Mouse (Mus musculus) MEL (cell line): ENCODE results near the gene Pigo. TPM values are rescaled to one million over a fixed set of nuclear protein-coding genes. Genes with fewer than 3 reads are reported as not detected.

ENCODE experiments used
- DNase-seq: peaks from one replicate; pipeline ENCODE4 v3.0.0; 2011; ENCODE audit warnings: low read depth, low spot score
- H3K27ac ChIP-seq: 2 replicates; pipeline ENCODE4 v1.5.1; 2012; ENCODE audit warnings: low read depth, mild to moderate bottlenecking, control low read depth, low read length, moderate library complexity; ENCODE audit not compliant: control insufficient read depth
- H3K27me3 ChIP-seq, 2 experiments: fragments of 150-350 bp in 1 of 2; sonication (generic) in 1 of 2; 2 replicates each; pipeline ENCODE4 v1.6.1; 2012; ENCODE audit warnings: low read length in 2 of 2, mild to moderate bottlenecking in 2 of 2, improper control_type of control experiment in 1 of 2, moderate library complexity in 1 of 2; ENCODE audit not compliant: insufficient read depth in 2 of 2, control insufficient read depth in 1 of 2
- H3K36me3 ChIP-seq, 2 experiments: 2 replicates each; pipeline ENCODE4 v1.6.1; 2012 to 2014; ENCODE audit warnings: low read length in 2 of 2, improper control_type of control experiment in 1 of 2, inconsistent platforms in 1 of 2, mild to moderate bottlenecking in 1 of 2; ENCODE audit not compliant: insufficient read depth in 2 of 2, control insufficient read depth in 1 of 2
- H3K4me1 ChIP-seq, 2 experiments: fragments of 150-350 bp in 1 of 2; sonication (generic) in 1 of 2; 2 replicates each; pipeline ENCODE4 v1.6.1; 2012; ENCODE audit warnings: low read length in 2 of 2, improper control_type of control experiment in 1 of 2, mild to moderate bottlenecking in 1 of 2; ENCODE audit not compliant: insufficient read depth in 2 of 2, control insufficient read depth in 1 of 2
- H3K4me3 ChIP-seq, 2 experiments: fragments of 150-350 bp in 1 of 2; sonication (generic) in 1 of 2; 2 replicates each; pipeline ENCODE4 v1.5.1; 2012; ENCODE audit warnings: low read depth in 2 of 2, low read length in 2 of 2, mild to moderate bottlenecking in 2 of 2, moderate library complexity in 2 of 2, control low read depth in 1 of 2, improper control_type of control experiment in 1 of 2; ENCODE audit not compliant: control insufficient read depth in 1 of 2, insufficient read depth in 1 of 2
- H3K79me2 ChIP-seq: 2 replicates; pipeline ENCODE4 v1.6.1; 2012; ENCODE audit warnings: mild to moderate bottlenecking, low read length, moderate library complexity; ENCODE audit not compliant: control insufficient read depth, poor library complexity, insufficient read depth
- H3K9ac ChIP-seq: 2 replicates; pipeline ENCODE4 v1.6.1; 2012; ENCODE audit warnings: low read depth, mild to moderate bottlenecking, control low read depth, low read length, moderate library complexity; ENCODE audit not compliant: control insufficient read depth, poor library complexity, severe bottlenecking
- H3K9me3 ChIP-seq: fragments of 150-350 bp; sonication (generic); replicated peaks from 2 replicates; pipeline ENCODE4 v1.6.1; 2012; ENCODE audit warnings: mild to moderate bottlenecking, low read length, improper control_type of control experiment, moderate library complexity; ENCODE audit not compliant: insufficient read depth
- BHLHE40 ChIP-seq: IDR thresholded peaks from 2 replicates; pipeline ENCODE4 v1.6.1; 2012; ENCODE audit warnings: low read depth, mild to moderate bottlenecking, inconsistent platforms, low read length, improper control_type of control experiment, borderline replicate concordance
- CTCF ChIP-seq, 3 experiments: IDR thresholded peaks in 2 of 3; conservative IDR thresholded peaks in 1 of 3; 2 replicates each; pipeline ENCODE4 v1.5.1; 2011 to 2012; ENCODE audit warnings: low read length in 3 of 3, low read depth in 2 of 3, mild to moderate bottlenecking in 2 of 3, improper control_type of control experiment in 1 of 3, inconsistent platforms in 1 of 3, mixed read lengths in 1 of 3, moderate library complexity in 1 of 3; ENCODE audit not compliant: control insufficient read depth in 1 of 3, insufficient read depth in 1 of 3, poor library complexity in 1 of 3, severe bottlenecking in 1 of 3
- ETS1 ChIP-seq: IDR thresholded peaks from 2 replicates; pipeline ENCODE4 v1.6.1; 2012; ENCODE audit warnings: low read depth, mild to moderate bottlenecking, inconsistent platforms, low read length, improper control_type of control experiment, moderate library complexity
- GATA1 ChIP-seq: IDR thresholded peaks from 2 replicates; pipeline ENCODE4 v1.6.1; 2011; ENCODE audit warnings: low read depth, low read length, improper control_type of control experiment
- JUND ChIP-seq: IDR thresholded peaks from 2 replicates; pipeline ENCODE4 v1.6.1; 2011; ENCODE audit warnings: low read depth, mild to moderate bottlenecking, improper control_type of control experiment, low read length
- MAZ ChIP-seq: IDR thresholded peaks from 2 replicates; pipeline ENCODE4 v1.6.1; 2012; ENCODE audit warnings: low read depth, mild to moderate bottlenecking, inconsistent platforms, low read length, improper control_type of control experiment
- POLR2AphosphoS5 ChIP-seq: IDR thresholded peaks from 2 replicates; pipeline ENCODE4 v1.6.1; 2012; ENCODE audit warnings: low read depth, borderline replicate concordance, mild to moderate bottlenecking, inconsistent platforms, low read length, moderate library complexity, mixed read lengths
- SIN3A ChIP-seq: IDR thresholded peaks from 2 replicates; pipeline ENCODE4 v1.6.1; 2012; ENCODE audit warnings: low read length, improper control_type of control experiment, inconsistent platforms
- TCF12 ChIP-seq: IDR thresholded peaks from 2 replicates; pipeline ENCODE4 v1.6.1; 2014; ENCODE audit warnings: low read depth, mild to moderate bottlenecking, inconsistent platforms, low read length, improper control_type of control experiment, moderate library complexity
- ZC3H11A ChIP-seq: IDR thresholded peaks from 2 replicates; pipeline ENCODE4 v1.6.1; 2012; ENCODE audit warnings: low read depth, mild to moderate bottlenecking, inconsistent platforms, low read length, improper control_type of control experiment
- ZKSCAN1 ChIP-seq: IDR thresholded peaks from 2 replicates; pipeline ENCODE4 v1.6.1; 2012; ENCODE audit warnings: low read depth, mild to moderate bottlenecking, inconsistent platforms, low read length, improper control_type of control experiment, moderate library complexity
- ZMIZ1 ChIP-seq: IDR thresholded peaks from 2 replicates; pipeline ENCODE4 v1.6.1; 2012; ENCODE audit warnings: low read depth, mild to moderate bottlenecking, inconsistent platforms, low read length, improper control_type of control experiment, moderate library complexity
- ZNF384 ChIP-seq: IDR thresholded peaks from 2 replicates; pipeline ENCODE4 v1.6.1; 2012; ENCODE audit warnings: low read depth, mild to moderate bottlenecking, inconsistent platforms, low read length, improper control_type of control experiment
- polyA plus RNA-seq, 2 experiments: library from polyadenylated mRNA; stranded (reverse) in 1 of 2; unstranded in 1 of 2; fragments of >175 nt in 1 of 2; fragments of >200 nt in 1 of 2; gene quantifications; 2 replicates each; pipeline versions ENCODE4 v1.2.1 to v1.2.4; 2012; ENCODE audit warnings: low replicate concordance in 2 of 2, low read depth in 1 of 2; ENCODE audit not compliant: insufficient read length in 2 of 2, insufficient read depth in 1 of 2, missing spikeins in 1 of 2
- total RNA-seq: library from RNA; depleted of rRNA; stranded (reverse); fragments of 300-350 nt; gene quantifications from 2 replicates; pipeline ENCODE4 v1.2.3, GENCODE M21; 2012

Pigo gene
- total and polyA plus RNA-seq, 3 experiments, result 22.3 to 36.1 TPM; not detected in 1

GRCm38 (mm10) chr4:42978062-42978461 is 47.6 kb downstream of the Pigo start:
- peak; percentile 11 to 42 (median 40); a peak in 4 of 6 replicates for TF ChIP-seq CTCF (IDR thresholded peaks at IDR 0.05 in 2 of 3, conservative IDR thresholded peaks at IDR 0.05 in 1 of 3; ENCODE audit: control insufficient read depth in 1 of 3, insufficient read depth in 1 of 3, low read depth in 2 of 3, low read length in 3 of 3, poor library complexity in 1 of 3, severe bottlenecking in 1 of 3)
- no peak for TF ChIP-seq ZMIZ1
- peak; percentile 93 for TF ChIP-seq ZNF384
- TF ChIP-seq, all 39 proteins: peak for 2
- peak; percentile 63 for DNase-seq
- no peaks in the 10 kb centered on the region for H3K9me3 ChIP-seq
- H3K9ac ChIP-seq, result no peak overlapping the region
- no peak overlapping the region for H3K4me3 ChIP-seq
- no peaks in the 10 kb centered on the region for H3K4me1 ChIP-seq
- peaks cover 2 to 11% of the 10 kb centered on the region in 2 experiments; a peak in 3 of 4 replicates for H3K36me3 ChIP-seq
- H3K27ac ChIP-seq, result no peak overlapping the region
- H3K79me2 ChIP-seq, result no peaks in the 10 kb centered on the region; the same call in 1 of the 2 replicates
- H3K27me3 ChIP-seq, result no peaks in the 10 kb centered on the region

- Histone ChIP-seq H3K36me3 (peaks cover 1 to 2% of the 10 kb centered on the region in 2 experiments; a peak in 2 of 4 replicates), H3K9me3 (no peaks in the 10 kb centered on the region), H3K27me3 (no peaks in the 10 kb centered on the region), H3K4me3 (no peak overlapping the region), H3K9ac (no peak overlapping the region), H3K4me1 (no peaks in the 10 kb centered on the region), H3K79me2 (no peaks in the 10 kb centered on the region), H3K27ac (no peak overlapping the region)
- TF ChIP-seq BHLHE40, result no peak
- no peak for TF ChIP-seq ZKSCAN1
- no peak for TF ChIP-seq MAZ
- no peak for TF ChIP-seq ZC3H11A
- no peak for TF ChIP-seq SIN3A
- DNase-seq, result no peak
Measured at GRCm38 (mm10) chr4:42973868-42974267, 51.8 kb downstream of the Pigo start.

- Histone ChIP-seq H3K27me3 (no peaks in the 10 kb centered on the region), H3K36me3 (peaks cover 1 to 2% of the 10 kb centered on the region in 2 experiments; a peak in 2 of 4 replicates), H3K79me2 (no peaks in the 10 kb centered on the region), H3K27ac (no peak overlapping the region), H3K4me3 (no peak overlapping the region), H3K9ac (no peak overlapping the region), H3K9me3 (no peaks in the 10 kb centered on the region), H3K4me1 (no peaks in the 10 kb centered on the region)
- DNase-seq, result no peak
- no peak for TF ChIP-seq POLR2AphosphoS5
- no peak for TF ChIP-seq GATA1
- no peak for TF ChIP-seq ETS1
- TF ChIP-seq TCF12, result no peak
- TF ChIP-seq JUND, result no peak
- TF ChIP-seq, all 39 proteins: peak for 0
Measured at GRCm38 (mm10) chr4:42972952-42973351, 52.7 kb downstream of the Pigo start.
